Mouse (Mus musculus) neural tube, embryonic 12.5 days (tissue): Measurements from ENCODE around the gene Gm45213. TPM values are rescaled to one million over a fixed set of nuclear protein-coding genes. Genes with fewer than 3 reads are reported as not detected.

Source experiments
- polyA plus RNA-seq: library from polyadenylated mRNA; unstranded; fragments of >200 nt; fragmentation: Nextera tagmentation; extraction: Ambion mirVana; gene quantifications from 2 replicates; pipeline ENCODE4 v1.2.1, GENCODE M21; 2016

Gene Gm45213
- polyA plus RNA-seq, 1 experiment from 2014 or later = not detected

Other genes with a start within 250 kb of the Gm45213 start
- 1.5 and 1.8 TPM in 2 replicates for gene Pcsk6, start 181.9 kb upstream of the Gm45213 start, polyA plus RNA-seq
- gene Snrpa1, start 15.4 kb downstream of the Gm45213 start, polyA plus RNA-seq = 177 and 183 TPM in 2 replicates
- gene Selenos, start 36.0 kb downstream of the Gm45213 start, polyA plus RNA-seq = 81.0 and 84.4 TPM in 2 replicates
- 13.4 and 15.3 TPM in 2 replicates for gene Chsy1, start 65.9 kb downstream of the Gm45213 start, polyA plus RNA-seq